In genomic region chr5:133130316-133130715, GRCm38 (mm10) we compare ENCODE assay signal across 27 mouse cellular contexts.
DNase-seq lines count a peak whose midpoint lies in the region; ATAC-seq and TF ChIP-seq lines count a peak whose summit lies in the region.
"Had no signal": no experiment of that assay in that cellular context is flagged by ENCODE, and none has a peak within 500 bp of the region (broad histone marks: within the 10 kb centered on the region; RNA-seq: fewer than 3 reads in every experiment).

No protein-coding gene starts in this region.

- no peak for ATAC-seq in forebrain, embryonic 15.5 days (replicated peaks)
- ATAC-seq in forebrain, embryonic 12.5 days (ENCODE audit: low FRiP score) = no peak
- ATAC-seq: activated CD4-positive, CD25-positive, alpha-beta regulatory T cell, adult 4 months; forebrain, postnatal 0 days; hindbrain, embryonic 16.5 days; intestine, embryonic 15.5 days had no signal

- no peaks in the 10 kb centered on the region for H3K9me3 ChIP-seq in forebrain, embryonic 15.5 days
- no peaks in the 10 kb centered on the region for H3K9me3 ChIP-seq in forebrain, embryonic 12.5 days
- H3K9me3 ChIP-seq: embryonic facial prominence, embryonic 10.5 days; embryonic facial prominence, embryonic 13.5 days; hindbrain, embryonic 10.5 days; hindbrain, embryonic 13.5 days; intestine, embryonic 15.5 days had no signal

- no peak overlapping the region for H3K4me3 ChIP-seq in cerebellum, adult 2 months (replicated peaks; ENCODE audit: insufficient read depth, low read depth, low read length)
- no peak overlapping the region for H3K4me3 ChIP-seq in forebrain, embryonic 15.5 days
- H3K4me3 ChIP-seq in forebrain, embryonic 12.5 days (replicated peaks) = no peak overlapping the region
- H3K4me3 ChIP-seq: embryonic facial prominence, embryonic 10.5 days; embryonic facial prominence, embryonic 13.5 days; erythroblast, embryonic 14.5 days; gastrocnemius, adult 2 months; hindbrain, embryonic 10.5 days; hindbrain, embryonic 13.5 days; intestine, embryonic 15.5 days had no signal

- no peak overlapping the region for H3K9ac ChIP-seq in forebrain, embryonic 15.5 days (replicated peaks)
- no peak overlapping the region for H3K9ac ChIP-seq in forebrain, embryonic 12.5 days
- H3K9ac ChIP-seq: embryonic facial prominence, embryonic 13.5 days; forebrain, postnatal 0 days; hindbrain, embryonic 13.5 days; intestine, embryonic 15.5 days had no signal

- TF ChIP-seq POLR2A in cerebellum, adult 2 months (IDR thresholded peaks at IDR 0.05; ENCODE audit: borderline replicate concordance, insufficient read depth, low read length) = no peak

- no peak overlapping the region for H3K27ac ChIP-seq in cerebellum, adult 2 months (ENCODE audit: insufficient read depth, low read length)
- H3K27ac ChIP-seq in forebrain, embryonic 15.5 days (replicated peaks) = peak overlapping the region; percentile 3
- no peak overlapping the region for H3K27ac ChIP-seq in forebrain, embryonic 12.5 days
- H3K27ac ChIP-seq: embryonic facial prominence, embryonic 10.5 days; embryonic facial prominence, embryonic 13.5 days; gastrocnemius, adult 2 months; hindbrain, embryonic 10.5 days; hindbrain, embryonic 13.5 days; intestine, embryonic 15.5 days had no signal

- WGBS in cerebellum, adult 2 months = 69% methylated on average over 6 of the region's 6 CpGs
- 63% methylated on average over 6 of the region's 6 CpGs for WGBS in forebrain, embryonic 15.5 days
- 73% methylated on average over 6 of the region's 6 CpGs for WGBS in forebrain, embryonic 12.5 days

- no peak overlapping the region for H3K4me2 ChIP-seq in forebrain, embryonic 15.5 days (replicated peaks)
- H3K4me2 ChIP-seq in forebrain, embryonic 12.5 days = no peak overlapping the region
- H3K4me2 ChIP-seq: embryonic facial prominence, embryonic 13.5 days; heart, embryonic 11.5 days; hindbrain, embryonic 13.5 days; intestine, embryonic 15.5 days had no signal

- TF ChIP-seq CTCF in cerebellum, adult 2 months (IDR thresholded peaks at IDR 0.05; ENCODE audit: borderline replicate concordance, insufficient read depth, low read depth, low read length) = no peak

- DNase-seq in cerebellum, postnatal 10 days = peak; percentile 24 to 31
- no peak for DNase-seq in cerebellum, adult 2 months
- DNase-seq in brain, adult 2 months (ENCODE audit: low read depth, low spot score) = peak; percentile 4
- peak; percentile 81 for DNase-seq in gonadal fat pad, adult 2 months (ENCODE audit: low read depth)
- no peak for DNase-seq in gastrocnemius, postnatal 10 days
- DNase-seq: adrenal gland, adult 8-10 months; adrenal gland, postnatal 25 days; cerebellum, adult 11 months; cerebellum, adult 8-10 months; cerebellum, postnatal 25 days; embryo, embryonic 11 days; forebrain, postnatal 0 days; gastrocnemius, adult 2 months; gastrocnemius, postnatal 25 days; heart, postnatal 36 days; kidney, adult 11 months had no signal

- H3K27me3 ChIP-seq in cerebellum, adult 2 months (ENCODE audit: control insufficient read depth, insufficient read depth, low read length) = no peaks in the 10 kb centered on the region
- no peaks in the 10 kb centered on the region for H3K27me3 ChIP-seq in forebrain, embryonic 15.5 days
- H3K27me3 ChIP-seq in forebrain, embryonic 12.5 days = no peaks in the 10 kb centered on the region
- H3K27me3 ChIP-seq: embryonic facial prominence, embryonic 13.5 days; hindbrain, embryonic 13.5 days; intestine, embryonic 15.5 days had no signal

- no peaks in the 10 kb centered on the region for H3K36me3 ChIP-seq in forebrain, embryonic 15.5 days
- no peaks in the 10 kb centered on the region for H3K36me3 ChIP-seq in forebrain, embryonic 12.5 days (replicated peaks)
- H3K36me3 ChIP-seq: embryonic facial prominence, embryonic 10.5 days; embryonic facial prominence, embryonic 13.5 days; hindbrain, embryonic 10.5 days; hindbrain, embryonic 13.5 days; intestine, embryonic 15.5 days had no signal

- no peaks in the 10 kb centered on the region for H3K4me1 ChIP-seq in cerebellum, adult 2 months (ENCODE audit: control insufficient read depth, insufficient read depth, low read length)
- H3K4me1 ChIP-seq in forebrain, embryonic 15.5 days = 0 out of 2 replicates have a peak, but pooled peaks cover 3% of the 10 kb centered on the region
- H3K4me1 ChIP-seq in forebrain, embryonic 12.5 days = no peaks in the 10 kb centered on the region
- H3K4me1 ChIP-seq: embryonic facial prominence, embryonic 10.5 days; embryonic facial prominence, embryonic 13.5 days; hindbrain, embryonic 13.5 days; intestine, embryonic 15.5 days had no signal

Comparison
In these comparisons a context has a peak if more than half of its experiments do, and no peak if none do; other contexts are left out.
1. DNase-seq: peak in cerebellum, postnatal 10 days (2 of 2), brain, adult 2 months (single experiment) and gonadal fat pad, adult 2 months (single experiment); none in cerebellum, adult 2 months (0 of 2) and gastrocnemius, postnatal 10 days (single experiment).